Mouse (Mus musculus): ENCODE measurements around the gene Etv6.

GRCm38 (mm10) chr6:134119136-134119535 is 83.6 kb downstream of the Etv6 start:
- TF ChIP-seq GATA1 (IDR thresholded peaks at IDR 0.05; ENCODE audit: borderline replicate concordance, low read length) (no peak), POLR2AphosphoS5 (IDR thresholded peaks at IDR 0.05; ENCODE audit: insufficient replicate concordance, low read depth, low read length) (no peak)

All from G1E (cell line).